Mouse (Mus musculus) spleen, adult 2 months (tissue): Measurements from ENCODE around the gene Phykpl.

ENCODE experiments used
- CTCF ChIP-seq: fragments of 200-500 bp; IDR thresholded peaks from 2 replicates; pipeline ENCODE4 v1.5.1; 2011; ENCODE audit warnings: mild to moderate bottlenecking, inconsistent platforms; ENCODE audit not compliant: insufficient read depth, insufficient read length, insufficient replicate concordance; ENCODE audit errors: extremely low read depth
- POLR2A ChIP-seq: fragments of 200-500 bp; IDR thresholded peaks from 2 replicates; pipeline ENCODE4 v1.6.1; 2011; ENCODE audit warnings: low read depth, low read length, inconsistent platforms

GRCm38 (mm10) chr11:51591168-51591567, 6.6 kb downstream of the Phykpl start:
- TF ChIP-seq CTCF (no peak), POLR2A (no peak)
